In genomic region chr6:116337835-116338501, GRCm38 (mm10) we compare ENCODE assay signal across 8 mouse cellular contexts. TPM values are rescaled to one million over a fixed set of nuclear protein-coding genes. Genes with fewer than 3 reads are reported as not detected.
DNase-seq lines count a peak whose midpoint lies in the region; ATAC-seq and TF ChIP-seq lines count a peak whose summit lies in the region.

TSS of gene March8 (plus strand) at chr6:116338024.

- 1% methylated on average over 54 of the region's 75 CpGs for WGBS in heart, embryonic 11.5 days (ENCODE audit: insufficient replicate concordance)
- WGBS in kidney, postnatal 0 days, result under 1% methylated on average over 75 of the region's 75 CpGs
- whole genome bisulfite sequencing in liver, embryonic 11.5 days, result under 1% methylated on average over 75 of the region's 75 CpGs
- 2% methylated on average over 73 of the region's 75 CpGs for WGBS in stomach, embryonic 14.5 days

- no peak for TF ChIP-seq POLR2A in brain, embryonic 14.5 days (IDR thresholded peaks at IDR 0.05; ENCODE audit: borderline replicate concordance, extremely low read depth, insufficient read depth, insufficient read length, poor library complexity, severe bottlenecking)

- no peak for TF ChIP-seq CTCF in brain, embryonic 14.5 days (IDR thresholded peaks at IDR 0.05; ENCODE audit: borderline replicate concordance, extremely low read depth, insufficient read depth, insufficient read length)
- TF ChIP-seq CTCF in kidney, postnatal 0 days (IDR thresholded peaks at IDR 0.05; ENCODE audit: low read depth), result no peak

- H3K4me1 ChIP-seq in erythroblast, embryonic 14.5 days (ENCODE audit: control insufficient read depth), result peaks cover 56% of the 10 kb centered on the region
- H3K4me1 ChIP-seq in heart, embryonic 11.5 days (ENCODE audit: control insufficient read depth, insufficient read depth, low read length), result no peaks in the 10 kb centered on the region
- H3K4me1 ChIP-seq in kidney, postnatal 0 days (replicated peaks; ENCODE audit: insufficient read depth, low read length), result no peaks in the 10 kb centered on the region
- H3K4me1 ChIP-seq in liver, embryonic 11.5 days (replicated peaks; ENCODE audit: control insufficient read depth, insufficient read depth, low read length), result peaks cover 10% of the 10 kb centered on the region; the same call in 1 of the 2 replicates
- no peaks in the 10 kb centered on the region; the same call in 1 of the 2 replicates for H3K4me1 ChIP-seq in stomach, embryonic 14.5 days (ENCODE audit: control insufficient read depth, insufficient read depth, low read length)

- 0 out of 2 replicates have a peak within 1 kb of the TSS, but pooled peaks have one; percentile 50 for H3K27ac ChIP-seq in heart, embryonic 11.5 days (ENCODE audit: low read depth, low read length)
- peak within 1 kb of the TSS; percentile 78 for H3K27ac ChIP-seq in kidney, postnatal 0 days
- peak within 1 kb of the TSS; percentile 68 for H3K27ac ChIP-seq in liver, embryonic 11.5 days (ENCODE audit: low read depth, low read length)
- H3K27ac ChIP-seq in stomach, embryonic 14.5 days (ENCODE audit: low read length), result 0 out of 2 replicates have a peak within 1 kb of the TSS, but pooled peaks have one; percentile 55

- DNase-seq in B cell, adult 2 months, result peak; percentile 43 to 46
- peak; percentile 95 for DNase-seq in brain, embryonic 14.5 days (ENCODE audit: low read depth)
- DNase-seq in kidney, postnatal 0 days (ENCODE audit: low spot score), result peak; percentile 95
- DNase-seq in liver, embryonic 11.5 days (ENCODE audit: low spot score), result peak; percentile 90
- peak; percentile 29 for DNase-seq in naive thymus-derived CD4-positive, alpha-beta T cell, adult 2 months (ENCODE audit: low read depth)

- H3K9me3 ChIP-seq in erythroblast, embryonic 14.5 days (ENCODE audit: control insufficient read depth, low read length), result peaks cover 4% of the 10 kb centered on the region
- no peaks in the 10 kb centered on the region for H3K9me3 ChIP-seq in heart, embryonic 11.5 days (replicated peaks; ENCODE audit: control insufficient read depth, low read length)
- no peaks in the 10 kb centered on the region for H3K9me3 ChIP-seq in kidney, postnatal 0 days (replicated peaks; ENCODE audit: low read length)
- no peaks in the 10 kb centered on the region for H3K9me3 ChIP-seq in liver, embryonic 11.5 days (ENCODE audit: control insufficient read depth, low read length)
- H3K9me3 ChIP-seq in stomach, embryonic 14.5 days (ENCODE audit: control insufficient read depth, low read depth, low read length), result no peaks in the 10 kb centered on the region

- peaks cover 36% of the 10 kb centered on the region for H3K36me3 ChIP-seq in erythroblast, embryonic 14.5 days (ENCODE audit: control insufficient read depth)
- H3K36me3 ChIP-seq in heart, embryonic 11.5 days (ENCODE audit: control insufficient read depth, insufficient read depth, low read length), result no peaks in the 10 kb centered on the region
- no peaks in the 10 kb centered on the region for H3K36me3 ChIP-seq in kidney, postnatal 0 days (ENCODE audit: insufficient read depth, low read length)
- no peaks in the 10 kb centered on the region for H3K36me3 ChIP-seq in liver, embryonic 11.5 days (ENCODE audit: control insufficient read depth, insufficient read depth, low read length)
- H3K36me3 ChIP-seq in stomach, embryonic 14.5 days (ENCODE audit: control insufficient read depth, insufficient read depth, low read length), result no peaks in the 10 kb centered on the region

- peak within 1 kb of the TSS; percentile 98 for H3K4me3 ChIP-seq in erythroblast, embryonic 14.5 days (replicated peaks)
- H3K4me3 ChIP-seq in heart, embryonic 11.5 days (ENCODE audit: low read depth, low read length), result peak within 1 kb of the TSS; percentile 97
- peak within 1 kb of the TSS; percentile 91 for H3K4me3 ChIP-seq in kidney, postnatal 0 days (replicated peaks; ENCODE audit: low read depth, low read length)
- H3K4me3 ChIP-seq in liver, embryonic 11.5 days (ENCODE audit: low read depth, low read length), result peak within 1 kb of the TSS; percentile 93
- peak within 1 kb of the TSS; percentile 96 for H3K4me3 ChIP-seq in stomach, embryonic 14.5 days (ENCODE audit: low read depth, low read length)

- H3K4me2 ChIP-seq in heart, embryonic 11.5 days, result peak within 1 kb of the TSS; percentile 66
- H3K4me2 ChIP-seq in kidney, postnatal 0 days (ENCODE audit: low read length), result peak within 1 kb of the TSS; percentile 72
- H3K4me2 ChIP-seq in liver, embryonic 11.5 days, result peak within 1 kb of the TSS; percentile 65
- peak within 1 kb of the TSS; percentile 50 for H3K4me2 ChIP-seq in stomach, embryonic 14.5 days (replicated peaks; ENCODE audit: low read depth, low read length)

- peak; percentile 99 for ATAC-seq in heart, embryonic 11.5 days (replicated peaks; ENCODE audit: insufficient number of reproducible peaks, low FRiP score, low TSS enrichment)
- peak; percentile 97 for ATAC-seq in kidney, postnatal 0 days (replicated peaks; ENCODE audit: low FRiP score, low read depth)
- peak; percentile 93 for ATAC-seq in liver, embryonic 11.5 days (replicated peaks; ENCODE audit: low FRiP score)
- peak; percentile 96 for ATAC-seq in stomach, embryonic 14.5 days (ENCODE audit: insufficient number of reproducible peaks, insufficient read depth, low FRiP score, low read depth)

- H3K9ac ChIP-seq in heart, embryonic 11.5 days (ENCODE audit: low read depth, low read length), result peak within 1 kb of the TSS; percentile 86
- peak within 1 kb of the TSS; percentile 89 for H3K9ac ChIP-seq in kidney, postnatal 0 days (ENCODE audit: low read depth, low read length)
- H3K9ac ChIP-seq in liver, embryonic 11.5 days (ENCODE audit: low read depth, low read length), result peak within 1 kb of the TSS; percentile 83
- peak within 1 kb of the TSS; percentile 63; the same call in 1 of the 2 replicates for H3K9ac ChIP-seq in stomach, embryonic 14.5 days (replicated peaks; ENCODE audit: low read depth, low read length)

- peaks cover 31% of the 10 kb centered on the region for H3K27me3 ChIP-seq in erythroblast, embryonic 14.5 days (ENCODE audit: control insufficient read depth)
- H3K27me3 ChIP-seq in heart, embryonic 11.5 days (ENCODE audit: control insufficient read depth, insufficient read depth, low read length), result no peaks in the 10 kb centered on the region
- no peaks in the 10 kb centered on the region for H3K27me3 ChIP-seq in kidney, postnatal 0 days (ENCODE audit: insufficient read depth, low read length)
- no peaks in the 10 kb centered on the region for H3K27me3 ChIP-seq in liver, embryonic 11.5 days (replicated peaks; ENCODE audit: control insufficient read depth, insufficient read depth, low read length)
- H3K27me3 ChIP-seq in stomach, embryonic 14.5 days (ENCODE audit: control insufficient read depth, insufficient read depth, low read length), result no peaks in the 10 kb centered on the region

RNA-seq across cellular contexts. Expression of gene March8, which starts in this region (rescaled TPM):
- 166 and 169 TPM in 2 replicates for polyA plus RNA-seq in brain, embryonic 14.5 days (2012; rRNA removed)
- 4.5 and 5.5 TPM in 2 replicates for polyA plus RNA-seq in erythroblast, embryonic 14.5 days (2012)
- polyA plus RNA-seq in heart, embryonic 11.5 days (2014; fragmentation: Nextera tagmentation; extraction: Ambion mirVana), result 25.2 and 31.9 TPM in 2 replicates
- 36.3 and 37.2 TPM in 2 replicates for polyA plus RNA-seq in kidney, postnatal 0 days (2015; fragmentation: Nextera tagmentation; extraction: Ambion mirVana)
- polyA plus RNA-seq in liver, embryonic 11.5 days (2014; fragmentation: Nextera tagmentation; extraction: Ambion mirVana), result 41.3 and 43.4 TPM in 2 replicates
- polyA plus RNA-seq in stomach, embryonic 14.5 days (2014; fragmentation: Nextera tagmentation; extraction: Ambion mirVana), result 34.3 and 38.8 TPM in 2 replicates

Comparison
In these comparisons a context has a peak if more than half of its experiments do, and no peak if none do; other contexts are left out.
1. Peak in every context shown above with its lines: DNase-seq, ATAC-seq, H3K4me3 ChIP-seq and H3K27ac ChIP-seq.
2. DNase-seq: peak in every context shown above with its lines; median percentile 95 in brain, embryonic 14.5 days; 95 in kidney, postnatal 0 days; 90 in liver, embryonic 11.5 days; 44 in B cell, adult 2 months; 29 in naive thymus-derived CD4-positive, alpha-beta T cell, adult 2 months.